Mouse (Mus musculus) T-helper 2 cell (primary cell): ENCODE data around the gene Zbtb26.

Source experiments
- in situ Hi-C: fragments of 300-600 bp; cut with MboI, MseI; formaldehyde crosslinking; loops from one replicate; pipeline ENCODE4 v1.15.1; 2025; ENCODE audit warnings: high pct_unique_total_duplicates

The Zbtb26 gene

DNA sequence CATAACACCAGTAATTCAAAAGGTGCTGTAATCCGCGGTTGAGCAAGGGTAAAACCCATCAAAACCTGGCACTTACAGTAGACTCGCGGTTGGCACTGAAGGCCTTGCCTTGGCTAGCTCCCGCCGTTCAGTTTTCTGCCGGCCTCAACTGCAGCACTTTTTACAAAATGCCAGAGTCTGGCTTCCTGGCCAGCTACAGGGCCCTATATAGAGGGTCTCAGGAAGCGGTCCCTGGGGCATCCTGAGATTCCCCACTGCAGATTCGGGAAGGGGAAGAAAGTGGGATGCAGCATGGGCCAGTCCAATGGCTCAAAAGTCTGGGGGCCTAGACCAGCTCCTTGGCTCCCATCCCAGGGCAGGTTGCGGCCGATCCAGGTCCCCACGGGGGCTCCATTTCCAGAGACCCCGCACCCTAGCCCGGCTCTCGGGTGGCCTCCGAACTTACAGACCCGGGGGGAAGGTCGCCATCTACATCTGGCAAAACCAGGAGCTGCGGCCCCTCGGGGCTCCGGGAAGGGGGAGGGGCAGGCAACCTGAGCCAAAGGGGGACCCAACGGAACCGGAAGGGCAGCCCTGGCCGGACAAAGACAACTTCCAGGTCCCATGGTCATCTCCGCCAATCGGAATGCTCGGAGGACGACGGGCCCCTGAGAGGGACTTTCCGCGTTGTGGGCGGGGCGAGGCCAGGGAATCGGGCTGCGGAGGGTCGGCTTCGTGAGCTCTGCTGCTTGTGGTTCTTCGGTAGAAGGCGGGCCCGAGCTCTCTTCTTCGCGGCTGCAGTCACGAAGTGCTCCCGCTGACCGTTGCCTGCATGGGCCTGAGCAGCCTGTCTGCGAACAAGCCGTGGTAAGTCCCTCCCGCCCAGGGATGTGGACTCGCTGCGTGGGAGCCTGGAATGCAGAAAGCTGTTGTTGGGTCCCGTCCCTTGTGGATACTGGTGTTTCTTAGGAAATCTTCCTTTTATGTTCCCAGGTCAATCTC lies at the start of gene Zbtb26, which contains the start of the genes Zbtb6 and Rabgap1:
Gene Zbtb26, minus strand, starts transcription at position 525 of the 981 bp plus-strand sequence.
Gene Zbtb6, minus strand, starts transcription at position 561 of the 981 bp plus-strand sequence.
Gene Rabgap1, plus strand, starts transcription at position 669 of the 981 bp plus-strand sequence.
- in situ Hi-C loops, result no loop called here

DNA sequence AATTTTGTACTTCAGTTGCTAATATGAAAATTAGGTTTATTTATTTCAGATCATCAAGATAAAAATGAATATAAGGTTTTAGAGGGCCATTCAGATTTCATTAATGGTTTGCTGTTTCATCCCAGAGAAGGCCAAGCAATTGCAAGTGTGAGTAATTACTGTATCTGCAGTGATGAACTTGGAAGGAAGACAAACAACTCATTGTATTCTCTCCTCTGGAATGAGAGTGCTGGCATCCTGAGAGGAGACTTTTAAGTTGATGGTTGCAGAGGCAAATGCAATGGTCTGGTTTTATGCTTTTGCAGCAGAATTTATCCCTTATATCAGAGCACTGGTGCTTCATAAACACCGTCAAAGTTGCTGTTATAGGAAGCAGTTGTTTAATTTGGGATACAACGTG lies 46.0 kb upstream of the Zbtb26 start:
- in situ Hi-C loops, result no loop called here

GRCm38 (mm10) chr2:37486408-37486807 lies 43.5 kb upstream of the Zbtb26 start:
- in situ Hi-C loops, result no loop called here

- in situ Hi-C loops, result no loop called here
These were observed 42.4 kb upstream of the Zbtb26 start for GRCm38 (mm10) chr2:37485370-37485769.

DNA sequence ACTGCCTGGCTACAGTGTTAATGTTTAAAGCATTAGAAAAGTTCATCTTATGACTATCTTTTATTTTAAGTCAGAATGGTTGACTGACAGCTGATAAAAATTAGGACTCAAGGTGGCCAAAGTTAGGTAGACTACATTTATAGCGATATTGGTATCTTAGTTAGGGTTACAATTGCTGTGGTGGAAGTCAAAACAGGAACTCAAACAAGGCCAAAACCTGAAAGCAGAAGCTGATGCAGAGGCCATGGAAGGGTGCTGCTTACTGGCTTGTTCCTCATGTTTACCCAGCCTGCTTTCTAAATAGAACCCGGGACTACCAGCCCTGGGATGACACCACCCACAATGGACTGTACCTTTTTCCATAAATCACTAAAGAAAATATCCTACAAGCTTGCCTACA lies 41.2 kb upstream of the Zbtb26 start:
- in situ Hi-C loops, result no loop called here

DNA sequence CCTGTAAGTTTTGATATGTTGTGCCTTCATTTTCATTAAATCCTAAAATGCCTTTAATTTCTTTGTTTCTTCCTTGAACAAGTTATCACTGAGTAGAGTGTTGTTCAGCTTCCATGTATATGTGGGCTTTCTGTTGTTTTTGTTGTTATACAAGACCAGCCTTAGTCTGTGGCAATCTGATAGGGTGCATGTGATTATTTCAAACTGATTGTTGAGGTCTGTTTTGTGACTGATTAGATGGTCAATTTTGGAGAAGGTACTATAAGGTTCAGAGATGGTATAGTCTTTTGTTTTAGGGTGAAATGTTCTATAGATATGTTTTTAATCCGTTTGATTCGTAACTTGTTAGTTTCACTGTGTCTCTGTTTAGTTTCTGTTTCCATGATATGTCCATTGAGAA lies 37.1 kb upstream of the Zbtb26 start:
- in situ Hi-C loops, result no loop called here

GRCm38 (mm10) chr2:37479559-37479958 lies 36.6 kb upstream of the Zbtb26 start:
- in situ Hi-C loops, result no loop called here

GRCm38 (mm10) chr2:37466266-37466665 lies 23.3 kb upstream of the Zbtb26 start:
- in situ Hi-C loops, result no loop called here

DNA sequence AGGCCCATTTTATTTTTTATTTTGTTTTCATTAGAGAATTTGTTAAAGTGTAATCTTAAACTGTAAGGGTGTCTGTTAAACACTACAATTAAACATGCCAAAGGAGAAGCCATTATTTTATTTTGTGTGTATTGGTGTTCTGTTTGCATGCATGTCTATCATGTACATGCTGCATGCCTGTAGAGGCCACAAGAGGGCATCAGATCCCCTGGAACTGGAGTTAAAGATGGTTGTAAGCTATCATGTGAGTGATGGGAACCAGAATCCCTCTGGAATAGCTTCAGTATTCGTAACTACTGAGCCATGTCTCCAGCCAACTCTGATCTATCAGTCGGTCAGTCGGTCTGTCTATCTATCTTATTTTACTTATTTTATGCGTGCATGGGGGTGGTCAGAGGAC lies 17.8 kb upstream of the Zbtb26 start:
- in situ Hi-C loops, result no loop called here

DNA sequence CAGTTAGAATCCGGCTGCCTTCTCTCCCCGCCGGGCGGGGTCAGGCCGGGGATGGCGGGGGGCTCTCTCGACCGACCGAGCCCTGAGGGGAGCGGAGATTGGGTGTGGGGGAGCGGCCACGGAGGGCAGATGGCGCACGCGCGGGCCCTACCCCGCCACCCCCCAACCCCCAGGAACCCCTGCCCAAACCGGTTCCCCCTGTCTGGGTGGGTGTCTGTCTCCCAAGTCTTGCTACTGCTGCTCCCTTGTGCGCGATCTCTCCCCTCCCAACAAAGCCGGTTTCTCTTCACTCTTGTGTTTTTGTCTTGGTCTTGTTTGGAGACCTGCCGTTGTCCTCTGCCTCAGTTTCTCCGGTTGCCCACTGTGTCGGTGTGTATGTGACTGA lies 9.4 kb upstream of the Zbtb26 start:
- in situ Hi-C loops, result no loop called here

DNA sequence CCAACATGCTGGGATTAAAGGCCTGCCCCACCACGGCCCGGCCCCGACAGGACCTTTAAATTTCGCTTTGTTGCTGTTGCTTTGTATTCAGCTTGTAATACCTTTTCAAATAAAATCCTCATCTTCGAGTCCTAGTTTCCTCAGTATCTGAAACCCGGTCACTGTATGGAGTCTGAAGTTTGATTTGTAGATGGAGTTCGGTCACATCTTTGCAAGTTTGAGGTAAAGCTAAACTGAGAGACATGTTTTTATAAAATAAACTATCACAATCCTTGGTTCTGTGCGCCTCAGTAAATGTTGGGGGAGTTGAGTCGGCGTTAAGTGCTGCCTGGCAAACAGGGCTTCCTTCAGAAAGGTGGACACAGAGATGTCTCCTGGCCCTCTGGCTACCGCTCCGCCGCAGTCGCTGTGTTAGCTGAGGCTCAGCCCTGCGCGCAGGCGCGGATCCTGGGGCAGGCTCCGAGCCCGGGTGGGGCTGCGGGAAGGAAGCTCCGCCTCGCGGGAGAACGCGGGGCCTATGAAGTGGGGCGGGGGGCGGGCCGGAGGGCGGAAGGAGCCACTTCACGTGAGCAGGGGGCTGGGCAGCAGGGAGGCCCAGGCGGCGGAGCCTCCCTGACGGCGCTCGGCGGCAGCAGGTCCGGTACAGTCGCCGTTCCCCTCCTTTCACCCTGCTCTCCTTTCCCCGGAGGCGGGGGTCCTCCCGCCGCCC lies 8.9 kb upstream of the Zbtb26 start:
- in situ Hi-C loops, result no loop called here

DNA sequence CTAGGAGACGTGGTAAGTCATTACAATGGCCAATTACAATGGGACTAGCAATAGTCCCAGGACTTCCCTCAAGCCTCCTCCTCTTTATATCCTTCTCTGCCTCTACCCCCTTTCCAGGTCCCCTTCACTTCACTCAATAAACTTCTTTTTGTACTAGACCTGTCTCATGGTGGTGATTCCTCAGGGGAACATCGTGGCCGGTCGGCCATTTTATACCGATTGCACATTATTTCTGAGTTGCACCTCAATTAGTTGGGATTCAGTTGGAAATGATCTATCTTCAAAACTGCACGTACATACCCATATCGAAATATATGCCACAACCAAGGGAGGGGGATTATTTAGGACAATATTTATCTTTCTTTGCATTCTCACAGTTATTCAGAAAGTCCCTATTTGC lies 11.3 kb downstream of the Zbtb26 start:
- in situ Hi-C loops, result no loop called here

GRCm38 (mm10) chr2:37430593-37431464 lies 12.1 kb downstream of the Zbtb26 start:
- in situ Hi-C loops, result no loop called here

DNA sequence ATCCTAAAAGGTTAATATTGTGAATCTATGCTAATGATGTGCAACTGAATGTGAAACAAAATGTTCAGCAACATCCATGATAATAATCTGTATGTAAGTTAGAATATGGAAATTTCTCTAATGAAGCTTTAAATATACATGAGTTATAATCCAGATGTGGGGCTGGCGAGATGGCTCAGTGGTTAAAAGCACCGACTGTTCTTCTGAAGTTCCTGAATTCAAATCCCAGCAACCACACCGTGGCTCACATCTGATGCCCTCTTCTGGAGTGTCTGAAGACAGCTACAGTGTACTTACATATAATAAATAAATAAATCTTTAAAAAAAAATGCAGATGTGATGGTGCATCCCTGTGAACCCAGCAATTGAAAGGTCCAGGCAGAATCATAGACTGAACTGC lies 19.3 kb downstream of the Zbtb26 start:
- in situ Hi-C loops, result no loop called here

GRCm38 (mm10) chr2:37422306-37423304 lies 20.3 kb downstream of the Zbtb26 start, which contains the start of gene Rc3h2:
Gene Rc3h2 (minus strand): TSS chr2:37422903.
- in situ Hi-C loops, result no loop called here

- in situ Hi-C loops, result no loop called here
These were observed 21.0 kb downstream of the Zbtb26 start for GRCm38 (mm10) chr2:37421903-37422302.

DNA sequence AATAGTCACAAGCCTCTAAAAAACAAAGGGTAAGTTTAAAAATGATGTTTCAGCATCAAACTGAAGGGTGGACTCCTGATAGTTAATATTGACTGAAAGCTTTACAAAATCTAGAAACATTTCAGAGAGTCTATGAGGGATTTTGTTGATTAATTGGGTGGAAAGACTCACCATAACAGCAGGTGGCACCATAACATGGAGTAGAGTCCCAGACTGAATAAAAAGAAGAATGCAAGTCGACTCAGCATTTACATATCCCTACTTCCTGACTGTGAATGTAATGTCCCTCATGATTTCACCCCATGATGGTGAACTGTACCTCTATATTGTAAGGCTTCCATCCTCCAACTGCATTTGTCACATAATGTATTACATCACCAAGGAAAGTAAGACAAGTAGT lies 47.4 kb downstream of the Zbtb26 start:
- in situ Hi-C loops, result no loop called here

DNA sequence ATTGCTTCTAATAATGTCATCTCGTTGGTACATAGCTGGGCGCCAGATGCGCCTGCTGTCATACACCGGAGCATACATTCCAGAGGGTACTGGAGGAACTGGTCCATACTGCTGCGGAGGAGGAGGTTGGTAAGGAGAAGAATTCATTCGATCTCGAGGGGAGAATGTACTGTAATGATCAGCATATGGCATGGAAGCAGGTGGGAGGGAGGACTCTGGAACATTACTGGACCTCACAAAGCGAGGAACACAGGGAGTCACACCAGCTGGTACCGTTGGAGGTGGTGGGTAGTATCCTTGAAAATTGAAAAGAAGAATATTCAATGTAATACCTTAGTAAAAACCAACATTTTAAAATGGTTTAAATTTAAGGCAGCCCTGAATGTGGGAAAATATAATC lies 60.0 kb downstream of the Zbtb26 start:
- in situ Hi-C loops, result no loop called here
